Mouse (Mus musculus) WW6 (cell line): Measurements from ENCODE around the gene Specc1.

Source experiments
- DNase-seq: peaks from one replicate; pipeline ENCODE4 v3.0.0-alpha.2; 2013; ENCODE audit warnings: low read depth, low spot score

The Specc1 gene

GRCm38 (mm10) chr11:61968875-61969274 lies 12.3 kb downstream of the Specc1 start:
- DNase-seq: no peak

- no peak for DNase-seq
Measured at GRCm38 (mm10) chr11:61970901-61971300, 14.3 kb downstream of the Specc1 start.

GRCm38 (mm10) chr11:61971441-61972221 lies 15.1 kb downstream of the Specc1 start:
- no peak for DNase-seq

- DNase-seq: no peak
Measured at GRCm38 (mm10) chr11:61974106-61974707, 17.6 kb downstream of the Specc1 start.

GRCm38 (mm10) chr11:61975783-61976182 lies 19.2 kb downstream of the Specc1 start:
- no peak for DNase-seq

- peak; percentile 20 for DNase-seq
Measured at GRCm38 (mm10) chr11:61981285-61981684, 24.7 kb downstream of the Specc1 start.

GRCm38 (mm10) chr11:61982828-61983227 lies 26.3 kb downstream of the Specc1 start:
- no peak for DNase-seq

GRCm38 (mm10) chr11:61986939-61987338 lies 30.4 kb downstream of the Specc1 start:
- DNase-seq: no peak

GRCm38 (mm10) chr11:61989647-61990046 lies 33.1 kb downstream of the Specc1 start:
- DNase-seq: no peak

- no peak for DNase-seq
Measured at GRCm38 (mm10) chr11:61991576-61991975, 35.0 kb downstream of the Specc1 start.

GRCm38 (mm10) chr11:61992671-61993285 lies 36.2 kb downstream of the Specc1 start:
- DNase-seq: no peak

GRCm38 (mm10) chr11:61999501-61999900 lies 42.9 kb downstream of the Specc1 start:
- no peak for DNase-seq

GRCm38 (mm10) chr11:62000099-62000498 lies 43.5 kb downstream of the Specc1 start:
- DNase-seq: no peak

- DNase-seq: peak; percentile 39
Measured at GRCm38 (mm10) chr11:62001977-62002376, 45.4 kb downstream of the Specc1 start.

- DNase-seq: no peak
Measured at GRCm38 (mm10) chr11:62004881-62005240, 48.3 kb downstream of the Specc1 start.

GRCm38 (mm10) chr11:62005241-62005910 lies 48.8 kb downstream of the Specc1 start:
- DNase-seq: no peak

- DNase-seq: no peak
Measured at GRCm38 (mm10) chr11:62005911-62006260, 49.3 kb downstream of the Specc1 start.

GRCm38 (mm10) chr11:62006680-62007079 lies 50.1 kb downstream of the Specc1 start:
- DNase-seq: no peak

GRCm38 (mm10) chr11:62007984-62008383 lies 51.4 kb downstream of the Specc1 start:
- DNase-seq: no peak

- DNase-seq: no peak
Measured at GRCm38 (mm10) chr11:62010625-62011231, 54.2 kb downstream of the Specc1 start.

GRCm38 (mm10) chr11:62012039-62012438 lies 55.5 kb downstream of the Specc1 start:
- no peak for DNase-seq

GRCm38 (mm10) chr11:62013449-62013848 lies 56.9 kb downstream of the Specc1 start:
- no peak for DNase-seq
